Mouse (Mus musculus): Measurements from ENCODE around the gene 4930590J08Rik. TPM values are rescaled to one million over a fixed set of nuclear protein-coding genes. Genes with fewer than 3 reads are reported as not detected.
"Not testable (repeated sequence)": the region's sequence is repeated elsewhere in the genome, so short reads cannot be mapped to it uniquely, and the experiment has no call there.

Gene 4930590J08Rik
- 1 to 10 TPM; 2.9 to 3.5 TPM for total RNA-seq (2021)
- long read RNA-seq, experiment 1, partial matches to known transcripts = 0 of 1 reads
- long read RNA-seq, experiment 1, other reads (novel, unspliced or antisense) = 0 of 1 reads
- long read RNA-seq, experiment 2 = 0 reads

- not testable (repeated sequence) for H3K27ac ChIP-seq; DNase-seq (ENCODE audit: extremely low spot score in 1 of 2, low spot score in 2 of 2); H3K4me3 ChIP-seq
- intact Hi-C loops (cut with DNase I) = loop anchor here (5.0 to 10.0 kb wide), 2 partner anchors 125 to 362 kb away; no protein-coding TSS in a partner anchor
Observed at GRCm38 (mm10) chr6:91902509-91902908, at the start of gene 4930590J08Rik. Gene 4930590J08Rik (plus strand): TSS chr6:91902809.

DNA sequence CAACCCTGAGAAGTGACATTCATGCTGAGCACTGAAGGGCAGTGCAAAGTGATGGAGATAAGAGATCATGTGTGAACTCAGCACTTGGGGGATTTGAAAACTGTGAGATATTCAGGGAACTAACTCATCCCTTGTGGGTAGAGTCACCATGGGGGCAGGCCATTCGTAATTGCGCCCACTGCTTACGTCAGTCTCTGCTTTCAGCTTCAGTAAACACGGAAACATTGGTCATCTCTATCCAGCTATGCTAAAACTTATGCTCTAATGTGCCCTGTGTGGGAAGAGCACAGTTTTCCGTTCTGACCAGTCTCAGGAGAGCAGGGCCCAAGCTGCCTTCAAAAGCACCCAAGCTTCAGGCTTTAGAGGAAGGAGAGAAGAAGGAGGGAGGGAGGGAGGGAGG is 44.3 kb upstream of the 4930590J08Rik start:
- Histone ChIP-seq H3K27ac (no peak overlapping the region), H3K4me3 (no peak overlapping the region)
- no peak for DNase-seq (ENCODE audit: extremely low spot score in 1 of 2, low spot score in 2 of 2)
- no peak for TF ChIP-seq CTCF (IDR thresholded peaks at IDR 0.05)
- intact Hi-C loops (cut with DNase I) = loop anchor here (10.0 kb wide), 1 partner anchor 334 kb away; no protein-coding TSS in a partner anchor

DNA sequence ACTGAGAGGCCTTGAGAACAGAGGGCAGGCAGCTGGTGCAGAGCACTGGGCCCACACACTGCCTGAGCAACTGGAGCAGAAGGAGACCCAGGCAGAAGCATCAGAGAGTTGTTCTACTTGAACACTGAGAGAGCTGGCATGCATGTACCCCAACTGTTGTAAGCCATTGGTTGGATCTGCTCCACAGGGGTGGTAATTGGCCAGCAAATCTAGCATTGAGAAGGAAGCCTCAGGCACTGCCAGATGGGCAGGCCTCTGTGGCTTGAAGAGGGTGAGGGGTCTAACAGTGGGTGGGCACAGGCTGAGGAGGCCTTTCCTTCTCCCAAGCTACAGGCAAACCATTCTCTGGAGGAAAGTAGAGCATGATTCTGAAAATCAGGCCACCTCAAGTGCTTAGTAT is 39.8 kb upstream of the 4930590J08Rik start:
- no peak for DNase-seq (ENCODE audit: extremely low spot score in 1 of 2, low spot score in 2 of 2)
- H3K27ac ChIP-seq = no peak overlapping the region
- intact Hi-C loops (cut with DNase I) = no loop called here

GRCm38 (mm10) chr6:91864595-91864994 is 38.0 kb upstream of the 4930590J08Rik start:
- Histone ChIP-seq H3K27ac (no peak overlapping the region), H3K4me3 (no peak overlapping the region)
- intact Hi-C loops (cut with DNase I) = no loop called here
- no peak for DNase-seq (ENCODE audit: extremely low spot score in 1 of 2, low spot score in 2 of 2)
- no peak for TF ChIP-seq CTCF (IDR thresholded peaks at IDR 0.05)

More for the DNA sequence above, 39.8 kb upstream of the 4930590J08Rik start:
- H3K4me3 ChIP-seq = no peak overlapping the region
- TF ChIP-seq CTCF (IDR thresholded peaks at IDR 0.05) = no peak

GRCm38 (mm10) chr6:91865601-91866000 is 37.0 kb upstream of the 4930590J08Rik start:
- no peak for TF ChIP-seq CTCF (IDR thresholded peaks at IDR 0.05)
- intact Hi-C loops (cut with DNase I) = no loop called here
- Histone ChIP-seq H3K27ac (no peak overlapping the region), H3K4me3 (no peak overlapping the region)
- DNase-seq (ENCODE audit: extremely low spot score in 1 of 2, low spot score in 2 of 2) = peak; percentile 39 to 43

- intact Hi-C loops (cut with DNase I) = no loop called here
- no peak for DNase-seq (ENCODE audit: extremely low spot score in 1 of 2, low spot score in 2 of 2)
- no peak for TF ChIP-seq CTCF (IDR thresholded peaks at IDR 0.05)
- H3K27ac ChIP-seq = no peak overlapping the region
- no peak overlapping the region for H3K4me3 ChIP-seq
Observed at GRCm38 (mm10) chr6:91868091-91868490, 34.5 kb upstream of the 4930590J08Rik start.

DNA sequence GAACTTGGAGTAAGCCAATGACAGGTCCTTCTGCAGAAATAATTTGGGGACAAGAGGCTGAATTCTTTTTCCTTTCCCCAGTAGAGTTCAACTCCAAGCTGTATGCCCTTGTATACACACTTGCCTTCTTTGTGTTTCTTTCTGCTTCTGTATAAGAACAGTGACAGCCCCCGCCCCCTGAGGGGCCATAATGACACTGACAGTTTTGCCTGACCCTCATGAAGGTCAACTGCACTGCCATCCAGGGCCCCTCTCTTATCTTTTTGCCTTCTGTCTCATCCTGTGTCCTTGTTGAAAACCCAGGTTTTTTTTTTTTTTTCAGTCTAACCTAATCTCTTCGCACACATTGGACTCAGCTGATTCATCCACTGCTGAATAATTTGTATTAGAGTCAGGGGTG is 29.8 kb upstream of the 4930590J08Rik start:
- intact Hi-C loops (cut with DNase I) = no loop called here
- no peak for DNase-seq (ENCODE audit: extremely low spot score in 1 of 2, low spot score in 2 of 2)
- Histone ChIP-seq H3K27ac (no peak overlapping the region), H3K4me3 (no peak overlapping the region)
- no peak for TF ChIP-seq CTCF (IDR thresholded peaks at IDR 0.05)

GRCm38 (mm10) chr6:91877885-91878651 is 24.5 kb upstream of the 4930590J08Rik start, which contains the start of gene Ccdc174:
Gene Ccdc174 (plus strand): TSS chr6:91878053.
- TF ChIP-seq CTCF (IDR thresholded peaks at IDR 0.05) = no peak; the same call in 1 of the 2 replicates
- DNase-seq (ENCODE audit: extremely low spot score in 1 of 2, low spot score in 2 of 2) = peak; percentile 90 to 93
- intact Hi-C loops (cut with DNase I) = no loop called here
- peak within 1 kb of the TSS; percentile 87 for H3K4me3 ChIP-seq
- H3K27ac ChIP-seq = peak within 1 kb of the TSS; percentile 78

DNA sequence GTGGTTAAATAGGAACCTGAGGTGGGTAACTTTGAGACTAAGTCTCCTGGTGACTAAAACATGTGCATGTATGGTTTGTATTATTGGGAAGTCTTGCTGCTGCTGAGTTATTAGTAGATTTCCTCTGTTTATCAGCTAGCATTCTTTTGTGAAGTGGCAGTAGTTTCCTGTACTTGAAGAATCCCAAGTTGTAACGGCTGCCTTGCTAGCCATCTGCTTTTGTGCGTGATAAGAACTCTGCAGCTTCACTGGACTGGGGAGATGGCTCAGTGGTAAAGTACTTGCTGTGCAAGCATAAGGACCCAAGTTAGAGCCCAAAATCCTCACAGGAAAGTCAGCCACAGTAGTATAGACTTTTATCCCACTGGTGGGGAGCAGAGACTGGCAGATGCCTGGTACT is 18.8 kb upstream of the 4930590J08Rik start:
- no peak for TF ChIP-seq CTCF (IDR thresholded peaks at IDR 0.05)
- Histone ChIP-seq H3K4me3 (no peak overlapping the region), H3K27ac (no peak overlapping the region)
- no peak for DNase-seq (ENCODE audit: extremely low spot score in 1 of 2, low spot score in 2 of 2)
- intact Hi-C loops (cut with DNase I) = no loop called here

GRCm38 (mm10) chr6:91889255-91889906 is 13.2 kb upstream of the 4930590J08Rik start:
- no peak for TF ChIP-seq CTCF (IDR thresholded peaks at IDR 0.05)
- no peak for DNase-seq (ENCODE audit: extremely low spot score in 1 of 2, low spot score in 2 of 2)
- Histone ChIP-seq H3K27ac (no peak overlapping the region), H3K4me3 (no peak overlapping the region)
- intact Hi-C loops (cut with DNase I) = no loop called here

- TF ChIP-seq CTCF (IDR thresholded peaks at IDR 0.05) = no peak
- Histone ChIP-seq H3K27ac (no peak overlapping the region), H3K4me3 (no peak overlapping the region)
- intact Hi-C loops (cut with DNase I) = loop anchor here (10.0 kb wide), 1 partner anchor 294 kb away; the partner anchor contains the start of gene Mrps25
- no peak for DNase-seq (ENCODE audit: extremely low spot score in 1 of 2, low spot score in 2 of 2)
Observed at GRCm38 (mm10) chr6:91890615-91891014, 12.0 kb upstream of the 4930590J08Rik start.

DNA sequence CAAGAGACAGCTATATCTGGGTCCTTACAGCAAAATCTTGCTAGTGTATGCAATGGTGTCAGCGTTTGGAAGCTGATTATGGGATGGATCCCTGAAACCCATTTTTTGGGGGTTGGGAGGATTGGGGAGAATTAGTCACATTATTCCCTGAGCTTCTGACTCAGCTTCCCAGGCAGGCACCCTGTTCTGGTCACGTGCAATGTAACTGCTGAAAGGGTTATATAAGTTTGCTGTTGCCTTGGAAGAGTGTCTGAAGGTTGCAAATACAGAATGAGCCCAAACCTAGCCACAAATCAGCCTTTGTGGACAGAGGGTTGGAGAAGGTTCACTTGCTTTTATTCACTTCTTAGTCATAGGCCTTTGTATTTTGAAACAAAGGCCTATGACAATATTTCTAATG is 10.8 kb upstream of the 4930590J08Rik start:
- intact Hi-C loops (cut with DNase I) = loop anchor here (10.0 kb wide), 1 partner anchor 293 kb away; the partner anchor contains the start of gene Mrps25
- H3K27ac ChIP-seq = no peak overlapping the region
- DNase-seq (ENCODE audit: extremely low spot score in 1 of 2, low spot score in 2 of 2) = no peak
- no peak overlapping the region for H3K4me3 ChIP-seq
- TF ChIP-seq CTCF (IDR thresholded peaks at IDR 0.05) = no peak

Measured in left cerebral cortex, adult 2 months (tissue).